Mouse (Mus musculus) frontal cortex, adult (tissue): Measurements from ENCODE around the gene Rtp1.

Experiments used
- ATAC-seq: cut with Nextera tagmentation; 2 replicates; pipeline ENCODE4 v1.9.2; 2017; ENCODE audit warnings: mild to moderate bottlenecking, moderate library complexity, mixed read lengths; ENCODE audit not compliant: low TSS enrichment

The Rtp1 gene

DNA sequence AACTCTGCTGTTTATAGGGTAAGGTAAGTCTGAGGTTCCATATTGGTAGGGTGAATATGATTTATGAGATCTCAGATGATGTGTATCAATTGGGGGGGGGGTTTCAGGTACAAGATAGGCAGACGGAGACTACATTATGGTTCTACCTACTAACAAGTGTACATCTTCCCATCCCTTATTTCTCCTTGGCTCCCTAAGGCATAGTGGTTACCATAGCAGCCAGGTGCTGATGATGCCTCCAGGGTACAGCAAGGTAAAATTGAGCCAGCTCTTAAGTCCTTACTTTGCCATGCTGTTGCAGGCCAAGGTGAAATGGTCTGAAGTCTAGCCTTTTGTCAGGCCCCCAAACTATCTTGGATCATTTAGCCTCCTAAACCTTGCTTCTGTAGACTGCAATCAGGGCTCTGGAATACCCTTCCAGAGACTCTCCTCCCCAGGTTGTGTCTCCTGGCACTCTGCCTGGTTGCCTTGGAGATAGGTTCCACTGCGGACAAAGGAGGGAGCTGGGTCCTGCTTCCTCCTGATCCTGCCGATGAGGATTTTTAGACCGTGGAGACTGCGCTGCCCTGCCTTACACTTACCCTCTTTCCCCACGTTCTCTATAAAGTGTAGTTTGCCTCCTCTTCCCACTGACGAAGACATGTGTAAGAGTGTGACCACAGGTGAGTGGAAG lies at the start of gene Rtp1:
Rtp1 (plus strand) TSS at position 487 of the 673 bp plus-strand sequence.
- ATAC-seq, result no peak

DNA sequence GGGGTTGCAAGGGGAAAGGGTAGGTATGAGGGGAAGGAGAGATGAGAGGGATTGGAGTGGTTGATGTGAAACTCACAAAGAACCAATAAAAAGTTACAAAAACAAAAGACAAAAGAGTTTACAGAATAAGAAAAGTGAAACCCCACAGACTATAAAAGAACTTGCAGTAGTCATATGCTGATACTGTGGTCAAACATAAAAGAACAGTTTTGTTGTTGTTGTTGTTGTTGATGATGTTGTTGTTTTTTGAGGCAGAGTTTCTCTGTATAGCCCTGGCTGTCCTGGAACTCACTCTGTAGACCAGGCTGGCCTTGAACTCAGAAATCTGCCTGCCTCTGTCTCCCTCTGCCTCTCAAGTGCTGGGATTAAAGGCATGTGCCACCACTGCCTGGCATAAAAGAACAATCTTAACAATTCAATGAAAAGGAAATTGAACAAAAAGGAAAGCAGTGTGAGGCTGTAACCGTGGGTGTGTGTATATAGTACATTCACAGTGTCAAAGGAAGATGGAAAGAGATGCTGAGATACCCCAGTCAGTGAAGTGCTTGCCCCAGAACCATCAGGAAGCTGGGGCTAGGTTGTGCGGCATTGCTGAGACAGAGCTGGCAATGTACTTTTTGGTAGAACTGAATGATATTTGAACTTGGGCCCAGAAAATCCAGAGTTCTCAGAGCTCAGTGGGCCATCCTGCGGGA lies 49.2 kb upstream of the Rtp1 start:
- ATAC-seq, result no peak

DNA sequence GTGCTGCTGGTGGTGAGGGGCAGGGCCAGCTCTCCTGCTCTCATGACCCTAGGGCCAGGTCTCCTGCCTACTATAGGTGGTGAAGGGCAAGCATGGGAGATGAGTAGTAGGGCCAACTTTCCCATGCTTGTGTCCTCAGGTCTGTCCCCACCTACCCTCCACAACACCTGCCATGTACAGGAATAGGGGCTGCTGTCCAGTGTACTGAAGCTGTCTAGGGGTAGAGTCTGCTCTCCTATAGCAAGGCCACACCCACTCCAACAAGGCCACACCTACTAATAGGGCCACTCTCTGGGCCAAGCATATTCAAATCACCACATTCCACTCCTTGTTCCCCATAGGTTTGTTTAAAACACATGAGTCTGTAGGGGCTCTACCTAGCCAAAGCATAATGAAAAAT lies 44.6 kb upstream of the Rtp1 start:
- ATAC-seq, result no peak

DNA sequence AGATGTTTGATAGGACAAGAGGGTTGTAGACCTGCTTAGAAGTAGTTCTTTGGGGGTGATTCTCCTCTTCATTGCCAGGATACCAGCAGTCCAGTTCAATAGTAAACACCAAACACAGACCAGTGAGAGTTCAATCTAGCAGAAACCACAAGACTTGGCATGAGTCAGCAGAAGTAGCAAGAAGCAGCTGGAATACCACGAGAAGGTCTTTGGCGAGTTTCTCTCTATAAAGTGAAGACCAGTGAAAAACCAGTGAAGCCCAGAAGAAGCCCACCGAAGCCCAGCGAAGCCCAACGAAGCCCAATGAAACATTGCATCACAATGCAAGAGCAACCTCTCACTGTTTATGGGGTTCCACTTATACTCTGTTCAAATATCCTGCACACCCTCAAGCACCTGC lies 31.0 kb upstream of the Rtp1 start:
- ATAC-seq, result no peak

DNA sequence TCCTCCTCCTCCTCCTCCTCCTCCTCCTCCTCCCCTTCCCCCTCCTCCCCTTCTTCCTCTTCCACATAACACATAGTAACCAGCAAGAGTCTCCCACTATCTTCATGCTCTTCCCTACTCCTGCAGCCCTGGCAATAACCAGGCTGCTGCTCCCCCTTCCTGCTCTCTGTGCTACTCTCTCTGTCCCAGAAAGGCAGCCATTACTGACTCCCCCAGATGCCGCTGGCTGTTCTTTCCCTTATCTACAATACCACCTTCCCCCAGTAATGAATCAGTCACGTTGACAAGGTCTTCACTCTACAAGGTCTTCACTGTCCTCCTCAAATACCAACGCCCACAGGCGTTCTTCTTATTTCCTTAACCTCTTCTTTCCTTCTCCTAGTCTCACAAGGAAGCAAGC lies 27.5 kb upstream of the Rtp1 start:
- ATAC-seq, result peak; percentile 72

DNA sequence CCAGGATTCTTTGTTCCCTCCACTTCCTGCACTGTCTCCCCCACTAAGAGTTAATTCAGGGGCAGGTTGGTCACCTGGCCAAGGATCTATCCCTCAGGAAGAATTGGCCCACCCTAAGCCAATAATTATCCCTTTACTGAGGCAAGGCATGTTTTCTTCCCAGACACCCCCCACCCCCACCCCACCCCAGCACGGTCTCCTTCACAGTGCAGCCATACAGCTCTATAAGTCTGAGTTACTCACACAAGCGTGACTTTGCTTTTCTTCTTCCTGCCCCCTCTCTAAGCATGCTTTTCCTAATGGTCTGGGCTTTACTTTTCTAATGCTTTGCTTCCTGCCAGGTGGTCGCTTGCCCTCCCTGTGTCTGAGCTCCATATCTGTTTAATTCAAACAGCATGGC lies 27.0 kb upstream of the Rtp1 start:
- ATAC-seq, result peak; percentile 41; the same call in 1 of the 2 replicates

DNA sequence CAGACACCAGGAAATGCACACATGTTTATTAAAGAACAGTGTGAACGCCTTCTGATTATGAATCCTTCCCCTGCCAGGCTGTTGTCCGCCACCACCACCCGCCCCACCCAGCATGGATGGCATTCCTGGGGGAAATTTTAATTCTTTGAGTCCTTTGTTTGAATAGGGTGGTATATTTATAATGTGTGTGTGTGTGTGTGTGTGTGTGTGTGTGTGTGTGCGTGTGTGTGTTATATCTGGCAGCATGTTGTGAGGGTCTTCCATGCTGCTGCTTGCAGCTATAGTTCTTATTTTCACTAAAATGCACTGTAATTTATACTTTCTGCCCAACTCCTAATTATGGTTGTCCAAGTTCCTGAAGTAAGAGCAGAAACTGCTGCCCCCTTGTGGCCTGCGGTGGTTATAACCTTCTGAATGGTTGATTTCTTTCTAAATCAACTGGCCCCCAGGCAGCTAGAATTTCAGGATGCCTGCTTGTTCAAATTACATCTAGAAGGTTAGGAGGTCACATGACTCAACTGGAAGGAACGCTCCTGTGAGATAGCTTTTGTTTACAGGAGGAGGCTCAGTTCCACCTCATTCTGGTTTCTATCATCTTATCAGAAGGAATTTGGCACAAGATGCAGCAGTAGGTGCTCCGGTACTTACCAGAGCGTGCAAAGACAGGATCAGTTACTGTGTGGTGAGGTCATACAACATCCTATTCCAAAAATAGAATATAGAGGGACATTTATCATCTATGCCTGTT lies 25.8 kb upstream of the Rtp1 start:
- peak; percentile 52; the same call in 1 of the 2 replicates for ATAC-seq

DNA sequence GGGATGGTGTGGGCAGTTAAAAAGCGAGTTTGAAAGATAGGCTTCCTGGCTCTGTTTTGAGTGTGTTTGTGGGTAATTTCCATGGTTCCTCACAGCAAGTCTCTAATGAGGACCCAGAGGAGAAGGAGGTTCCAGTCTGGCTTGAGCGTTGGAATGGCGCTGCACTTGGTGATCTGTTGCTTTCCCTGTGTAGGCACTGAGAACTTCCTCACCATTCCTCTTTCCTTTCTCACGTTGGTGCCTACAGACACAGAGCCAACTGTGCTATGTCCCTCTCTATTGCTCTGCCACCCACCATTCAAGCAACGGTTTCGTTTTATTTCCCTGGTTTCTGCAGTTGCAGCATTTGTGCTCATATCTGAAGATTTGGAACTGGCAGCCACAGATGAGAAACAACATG lies 16.0 kb upstream of the Rtp1 start:
- ATAC-seq, result peak; percentile 57; the same call in 1 of the 2 replicates

DNA sequence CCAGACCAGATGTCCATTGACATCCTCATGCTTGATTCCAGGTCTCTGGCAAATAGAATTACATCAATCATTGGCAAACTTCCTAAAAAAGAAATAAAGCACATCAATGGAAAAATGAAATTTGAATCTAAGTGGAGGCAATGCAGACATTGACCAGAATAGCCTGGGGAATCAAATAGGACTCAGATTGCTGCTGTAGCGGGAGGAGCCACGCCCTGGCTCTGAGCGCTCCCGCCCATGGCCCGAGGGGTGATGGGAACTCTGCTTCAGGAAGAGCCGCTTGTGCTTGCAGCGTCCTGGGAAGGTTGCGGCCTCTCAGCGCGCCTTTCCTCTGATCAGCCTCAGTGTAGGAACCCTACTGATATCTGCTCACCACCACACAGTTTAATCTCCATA lies 12.7 kb upstream of the Rtp1 start:
- ATAC-seq, result no peak

DNA sequence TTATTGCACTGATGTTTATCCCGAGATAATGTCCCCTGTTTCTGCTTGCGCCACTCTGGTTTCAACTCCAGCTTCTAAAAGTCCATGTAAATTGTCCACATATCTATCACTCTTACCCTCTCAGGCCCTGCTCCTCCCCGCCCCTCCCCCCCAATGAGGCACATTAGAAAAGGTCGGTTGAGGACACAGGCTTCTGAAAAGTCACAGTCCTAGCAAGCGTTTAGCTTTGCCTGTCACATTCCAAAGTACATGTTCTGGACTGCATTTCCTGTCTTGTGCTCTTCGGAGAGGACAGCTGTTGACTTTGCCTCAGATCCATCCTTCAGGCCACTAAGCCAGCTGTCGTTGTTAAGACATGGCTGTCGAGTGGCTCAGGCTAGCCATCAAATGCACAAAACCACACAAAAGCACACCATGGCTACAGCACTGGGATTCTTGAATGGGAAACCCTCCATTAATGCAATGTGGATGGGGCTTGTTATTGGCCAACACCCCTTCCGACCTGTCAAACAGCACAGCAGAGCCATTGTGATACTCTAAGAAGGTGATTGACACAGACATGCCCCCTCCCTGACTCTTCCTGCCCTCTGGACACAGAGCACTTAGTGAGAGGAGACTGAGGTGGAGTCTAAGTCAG lies 12.2 kb upstream of the Rtp1 start:
- ATAC-seq, result no peak

DNA sequence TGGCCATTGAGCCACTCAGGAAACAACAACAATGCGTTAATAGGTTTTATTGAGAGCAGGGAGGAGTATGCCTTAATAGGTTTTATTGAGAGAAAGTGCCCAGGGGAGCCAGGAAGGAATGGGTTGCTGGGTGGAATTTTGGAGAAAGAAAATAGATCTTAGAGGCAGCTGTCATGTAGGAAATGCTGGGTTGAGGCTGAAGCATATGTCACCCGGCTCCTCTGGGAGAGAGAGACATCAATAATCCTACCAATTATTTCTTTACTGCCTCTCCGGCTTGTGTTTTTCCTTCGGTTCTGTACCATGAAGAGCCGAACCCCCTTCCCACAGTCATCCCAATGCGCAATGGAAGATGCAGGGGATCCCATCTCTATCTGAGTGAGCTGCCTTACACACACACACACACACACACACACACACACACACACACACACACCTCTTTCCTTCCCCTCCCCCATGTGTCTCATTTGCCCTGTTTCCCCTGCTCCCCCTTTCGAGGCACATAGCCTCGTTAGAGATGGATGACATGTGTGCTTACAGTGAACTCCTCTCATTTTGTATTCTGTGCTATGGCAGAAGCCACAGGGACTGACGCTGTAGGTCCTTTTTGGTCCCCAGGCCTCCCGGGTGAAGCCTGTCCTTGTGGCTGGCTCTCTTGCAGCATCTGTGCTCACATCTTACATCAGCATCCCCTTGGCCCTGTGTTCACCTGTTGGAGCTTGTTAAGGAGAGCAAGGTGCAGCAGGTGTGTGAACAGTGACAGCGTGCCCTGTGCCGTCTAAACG lies 11.3 kb upstream of the Rtp1 start:
- ATAC-seq, result no peak

DNA sequence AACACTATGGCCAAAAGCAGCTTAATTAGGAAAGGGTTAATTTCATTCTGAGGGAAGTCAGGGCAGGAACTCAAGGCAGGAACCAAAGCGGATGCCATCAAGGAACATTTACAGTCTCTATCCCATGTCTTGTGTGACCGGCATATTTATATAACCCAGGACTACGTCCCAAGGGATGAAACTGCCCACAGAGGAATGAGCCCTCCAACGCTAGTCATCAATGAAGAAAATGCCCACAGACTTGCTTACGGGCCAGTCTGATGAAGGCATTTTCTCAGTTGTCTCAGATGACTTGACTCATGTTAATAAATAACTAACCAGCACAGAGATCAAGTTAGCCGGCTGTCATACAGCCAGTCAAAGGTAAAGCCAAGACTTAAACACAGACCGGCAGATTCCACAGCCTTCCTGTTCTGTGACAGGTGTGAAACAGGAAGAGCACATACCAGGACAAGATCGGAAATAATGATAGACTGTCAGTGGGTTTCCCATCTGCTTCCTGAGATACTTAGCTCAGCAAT lies 9.3 kb upstream of the Rtp1 start:
- no peak for ATAC-seq

DNA sequence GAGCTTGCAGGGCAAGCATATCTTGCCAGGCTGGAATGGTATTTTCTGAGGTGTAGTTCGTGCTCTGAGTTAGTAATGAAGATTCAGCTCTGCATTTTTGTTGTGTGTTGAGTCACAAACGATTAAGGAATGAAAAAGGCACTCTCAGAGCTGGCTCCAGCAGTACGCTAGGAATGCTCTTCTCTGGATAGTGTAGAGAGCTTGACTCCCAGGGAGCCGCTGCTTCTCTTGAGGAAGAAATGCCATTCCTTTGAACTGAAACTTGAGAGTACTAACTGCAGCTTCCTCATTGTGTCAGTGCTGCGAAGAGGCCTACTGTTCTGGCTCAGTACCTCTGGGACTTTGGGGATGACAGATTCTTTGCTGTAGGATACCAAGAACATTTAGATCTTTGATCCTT lies 5.1 kb upstream of the Rtp1 start:
- ATAC-seq, result no peak

DNA sequence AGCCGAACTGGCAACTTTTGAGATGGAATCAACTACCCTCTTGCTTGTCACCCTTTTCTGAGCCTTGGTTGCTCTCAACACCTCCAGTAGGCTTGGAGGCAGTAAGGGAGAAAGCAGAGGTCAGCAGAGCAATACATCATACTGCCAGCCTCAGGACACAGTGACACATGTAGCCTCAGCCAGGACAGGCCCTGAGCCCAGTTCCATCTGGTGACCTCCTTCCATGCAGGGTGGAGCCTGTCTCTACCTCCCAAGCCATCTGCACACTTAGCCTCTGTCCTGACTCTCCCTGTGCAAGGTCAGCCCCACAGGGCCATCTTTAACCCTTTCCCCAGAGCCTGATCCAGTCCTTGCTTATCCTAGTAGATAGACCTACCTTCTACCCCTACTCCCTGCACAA lies 1.2 kb upstream of the Rtp1 start:
- no peak for ATAC-seq

DNA sequence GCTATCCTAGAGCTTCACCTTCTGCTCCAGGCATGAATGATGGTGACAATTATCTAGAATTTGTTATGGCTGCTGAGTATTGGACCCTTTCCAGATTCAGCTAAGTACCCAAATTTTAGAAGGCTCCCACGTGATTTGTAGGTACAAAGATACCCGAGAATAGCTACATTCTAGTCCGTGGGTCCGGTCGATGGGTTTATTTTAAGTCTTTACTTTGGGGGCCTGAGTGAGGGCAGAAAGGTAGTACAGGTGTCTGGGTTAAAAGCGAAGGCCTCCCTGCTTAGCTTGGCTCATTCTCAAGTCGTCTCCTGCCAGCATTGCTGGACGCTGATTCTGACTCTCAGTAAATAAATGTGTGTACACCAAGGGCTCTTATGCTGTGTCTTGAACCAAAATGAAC lies 1.1 kb downstream of the Rtp1 start:
- no peak for ATAC-seq

DNA sequence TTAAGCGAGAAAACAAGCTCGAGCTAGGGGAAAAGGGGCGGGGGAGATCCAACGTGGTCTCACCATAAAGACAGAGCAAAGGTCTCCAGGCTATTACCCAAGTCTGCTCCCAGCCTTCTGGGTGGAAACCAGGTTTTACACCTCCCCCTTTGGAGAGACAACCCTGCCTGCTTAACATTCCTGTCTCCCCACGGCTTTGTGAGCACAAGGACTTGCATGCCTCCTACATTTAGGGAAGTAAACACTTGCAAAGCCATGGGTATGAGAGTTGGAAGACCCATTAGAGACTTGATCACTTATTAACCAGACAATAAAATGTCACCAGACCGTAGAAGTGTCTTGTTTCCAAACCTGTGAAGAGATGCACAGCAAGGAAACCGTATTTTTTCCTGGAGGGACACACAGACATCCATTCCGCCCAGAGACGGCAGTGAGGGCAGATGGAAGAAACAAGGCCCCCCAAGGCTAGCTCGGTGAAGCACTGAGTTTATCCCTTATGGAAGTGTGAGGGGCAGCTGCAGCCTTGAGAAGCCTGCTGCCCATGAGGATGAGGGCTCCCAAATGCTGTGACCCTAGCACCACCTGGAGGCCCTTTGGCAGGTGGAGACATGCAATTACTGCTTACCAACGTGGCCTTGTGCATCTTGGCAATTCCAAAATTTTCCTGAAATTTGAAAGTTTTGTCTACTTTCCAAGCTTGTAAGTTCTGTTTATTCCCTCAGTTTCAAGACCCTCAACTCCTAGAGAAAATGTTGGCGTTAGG lies 8.7 kb downstream of the Rtp1 start:
- no peak for ATAC-seq

DNA sequence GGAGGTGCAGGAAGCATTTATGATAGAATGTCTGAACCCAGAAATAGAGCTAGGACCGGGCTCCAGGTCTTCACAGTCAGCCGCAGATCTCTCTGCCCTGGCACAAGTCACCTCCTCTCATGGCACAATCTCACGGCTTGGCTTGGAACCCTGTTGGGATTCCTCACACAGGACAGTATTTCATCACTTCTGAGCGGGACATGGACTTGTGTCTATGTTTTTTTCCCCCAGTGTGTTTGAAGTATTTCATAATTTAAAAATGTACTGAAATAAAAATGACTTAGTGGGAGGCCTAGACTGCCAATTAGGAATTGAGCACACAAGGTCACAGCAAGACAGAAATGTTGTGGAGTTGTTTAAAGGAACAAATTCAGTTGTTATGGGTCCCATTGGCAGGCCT lies 15.3 kb downstream of the Rtp1 start:
- no peak for ATAC-seq

DNA sequence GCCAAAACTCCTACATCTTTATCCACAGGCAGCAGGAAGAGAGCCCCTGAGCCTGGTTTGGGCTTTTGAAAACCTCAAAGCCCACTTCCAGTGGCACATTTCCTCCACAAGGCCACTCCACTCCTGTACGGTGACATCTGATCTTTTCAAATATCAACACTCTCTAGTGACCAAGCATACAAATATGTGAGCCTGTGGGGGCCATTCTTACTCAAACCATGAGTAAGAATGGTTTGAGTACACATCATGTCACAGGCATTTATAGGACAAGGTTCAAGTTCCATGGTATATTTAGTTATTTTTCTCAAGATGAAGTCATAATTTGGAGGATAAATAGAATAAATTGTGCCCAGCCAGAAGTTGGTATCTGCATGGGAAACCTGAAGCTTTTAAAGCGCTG lies 21.0 kb downstream of the Rtp1 start:
- no peak for ATAC-seq

DNA sequence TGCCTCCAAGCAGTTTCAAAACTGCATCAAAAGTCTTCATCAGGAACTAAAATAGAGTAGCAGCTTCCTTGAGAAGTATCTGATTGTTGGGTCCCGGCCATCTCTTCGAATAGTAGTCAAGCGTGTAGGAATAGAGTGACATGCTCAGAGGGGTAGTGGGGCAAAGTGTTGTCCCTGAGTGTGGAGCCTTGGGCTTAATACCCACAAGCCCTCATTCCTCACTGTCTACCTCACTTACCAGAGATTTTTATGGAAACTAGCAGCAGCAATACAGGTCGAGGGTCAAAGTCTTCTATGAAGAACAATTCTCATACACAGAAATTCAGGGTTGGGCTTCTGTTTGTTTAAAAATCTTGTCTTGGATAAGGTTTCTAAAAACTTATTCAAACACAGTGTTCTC lies 21.9 kb downstream of the Rtp1 start:
- ATAC-seq, result no peak

DNA sequence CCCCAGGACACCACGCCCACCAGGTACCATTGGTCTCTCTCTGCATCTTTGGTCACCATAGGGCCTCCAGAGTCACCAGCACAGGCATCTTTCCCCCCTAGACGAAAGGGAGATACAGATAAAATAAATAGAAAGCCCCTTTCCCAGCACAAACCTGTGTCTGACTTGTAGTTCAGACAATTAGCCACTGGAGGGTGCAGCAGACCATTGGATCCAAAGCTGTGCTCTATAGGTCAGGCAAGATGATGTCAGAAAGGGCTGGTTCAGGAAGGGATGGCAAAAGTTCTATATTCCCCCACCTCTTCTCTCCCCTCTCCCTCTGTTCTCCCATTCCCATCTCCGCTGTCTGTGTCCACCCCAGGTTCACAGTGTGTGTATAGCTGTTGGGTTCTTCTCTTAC lies 23.5 kb downstream of the Rtp1 start:
- ATAC-seq, result peak; percentile 82

DNA sequence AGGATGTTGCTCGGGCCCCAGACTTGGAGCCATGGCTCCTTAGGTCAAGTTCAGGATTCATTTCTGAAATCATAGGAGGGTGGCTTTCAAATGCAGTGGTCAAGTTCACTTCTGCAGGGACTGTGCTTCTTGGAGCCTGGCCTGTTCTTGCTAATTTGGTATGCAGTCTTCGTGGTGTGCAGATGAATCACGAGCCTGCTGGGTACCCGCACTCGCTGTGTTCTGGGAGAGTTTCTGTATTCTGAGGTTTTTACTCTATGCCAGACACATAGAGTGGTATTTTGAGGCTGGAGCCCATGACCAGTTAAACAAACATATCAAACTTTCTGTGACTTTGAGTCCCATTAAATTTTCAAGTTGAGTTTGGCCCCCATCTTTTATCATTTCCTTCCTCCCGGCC lies 25.4 kb downstream of the Rtp1 start:
- ATAC-seq, result peak; percentile 73; the same call in 1 of the 2 replicates
